Mouse (Mus musculus) T-helper 2 cell (primary cell): ENCODE results near the gene Gm20388.

ENCODE experiments used
- in situ Hi-C: fragments of 300-600 bp; cut with MboI, MseI; formaldehyde crosslinking; loops from one replicate; pipeline ENCODE4 v1.15.1; 2025; ENCODE audit warnings: high pct_unique_total_duplicates

Gm20388 gene

DNA sequence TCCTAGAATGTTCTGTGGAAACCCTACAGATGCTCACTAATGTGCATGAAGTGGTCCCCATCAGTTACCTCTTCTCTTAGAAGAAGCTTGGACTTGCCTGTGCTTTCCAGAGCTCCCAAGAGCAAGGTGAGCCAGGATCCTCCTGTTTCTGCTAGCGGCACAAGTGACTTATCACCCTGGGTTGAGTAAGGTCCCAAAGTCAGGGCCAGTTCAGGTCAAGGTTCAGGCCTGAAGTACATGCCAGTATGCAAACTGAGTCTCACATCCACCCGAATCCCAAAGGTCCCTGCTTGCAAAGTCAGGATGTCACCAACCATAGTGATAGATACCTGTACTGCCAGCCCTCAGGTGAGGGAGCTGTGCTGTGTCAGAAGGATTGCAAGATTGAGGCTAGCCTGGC lies 1959.5 kb downstream of the Gm20388 start:
- in situ Hi-C loops, result no loop called here

DNA sequence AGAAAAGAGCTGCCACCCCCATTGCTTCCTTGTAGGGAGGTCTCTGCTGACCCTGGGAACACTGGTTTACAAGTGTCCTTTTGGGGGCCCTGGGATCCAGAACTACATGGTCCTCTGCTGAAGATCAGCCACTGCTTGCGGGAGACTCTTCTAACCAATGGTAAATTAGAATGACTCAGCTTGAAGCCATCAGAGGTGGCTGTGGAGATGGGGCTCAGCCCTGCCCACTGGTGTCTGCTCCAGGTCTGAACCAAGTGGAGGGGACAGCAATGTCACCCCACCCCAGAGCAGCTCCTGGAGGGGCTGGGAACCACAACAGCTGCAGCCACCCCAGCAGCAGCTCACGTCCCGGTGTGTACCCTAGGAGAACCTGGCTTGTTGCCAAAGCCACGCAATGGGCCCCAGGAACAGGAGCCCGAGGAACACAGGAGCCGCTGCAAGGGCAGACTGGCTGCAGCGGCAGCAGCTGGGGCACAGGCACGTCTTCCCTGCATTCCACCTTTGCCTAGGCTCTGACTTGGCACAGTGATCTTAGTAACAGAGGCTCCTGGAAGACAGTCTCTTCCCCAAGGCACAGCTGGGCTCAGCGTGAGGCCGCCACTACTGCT lies 1961.3 kb downstream of the Gm20388 start:
- in situ Hi-C loops, result no loop called here

DNA sequence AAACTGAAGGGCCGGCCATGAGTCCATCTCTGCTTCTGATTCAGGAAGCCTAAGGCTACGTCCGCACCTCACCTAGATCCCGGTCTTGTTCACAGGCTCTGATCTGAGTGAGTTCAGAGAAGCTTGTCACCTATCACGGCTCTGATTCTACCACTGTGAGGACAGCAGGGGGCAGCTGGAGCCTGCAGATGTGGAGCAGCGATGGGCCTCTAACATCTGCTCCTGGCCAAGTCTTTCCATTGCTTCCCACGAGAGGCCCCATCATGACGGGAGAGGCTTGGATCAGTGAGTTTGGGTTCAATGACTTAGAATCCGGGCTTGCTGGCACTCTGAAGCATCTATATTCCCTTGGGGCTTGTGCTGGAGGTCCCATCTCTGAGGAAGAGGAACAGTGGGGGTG lies 1963.4 kb downstream of the Gm20388 start:
- in situ Hi-C loops, result no loop called here

DNA sequence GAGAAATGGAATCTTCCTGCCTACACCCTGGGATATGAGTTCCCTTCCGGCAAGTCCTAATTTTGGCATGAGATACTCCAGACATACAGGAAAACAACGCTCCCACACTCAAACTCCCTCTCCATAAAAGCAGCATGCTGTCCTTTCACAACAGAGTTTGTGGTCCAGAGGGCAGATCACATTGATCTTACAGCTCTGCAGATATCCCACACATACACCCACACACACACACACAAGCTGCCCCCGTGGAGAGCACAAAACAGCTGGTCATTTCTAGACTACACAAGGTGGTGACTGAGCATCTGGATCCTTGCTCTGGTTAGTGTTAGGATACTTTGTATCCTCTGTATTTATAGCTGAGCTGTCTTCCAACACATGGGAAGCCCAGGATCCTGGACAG lies 1964.4 kb downstream of the Gm20388 start:
- in situ Hi-C loops, result no loop called here

DNA sequence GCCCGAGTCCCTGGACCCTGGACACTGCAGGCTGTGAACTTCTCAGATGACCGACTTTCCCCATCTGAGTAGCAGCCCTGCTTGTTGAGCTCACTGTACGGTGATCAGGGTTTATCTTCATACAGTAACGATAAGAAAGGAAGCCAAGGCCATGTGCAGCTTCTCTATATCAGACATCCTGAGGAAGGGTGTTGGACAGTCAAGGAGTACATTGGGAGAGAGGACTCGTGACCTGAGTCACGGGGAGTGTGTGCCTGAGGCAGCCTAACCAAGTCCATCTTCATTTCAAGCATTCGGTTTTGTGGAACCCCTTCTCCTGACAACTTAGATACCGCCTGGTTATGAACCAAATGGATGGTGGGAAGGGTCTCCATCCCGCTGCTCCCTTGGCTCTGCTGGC lies 1964.9 kb downstream of the Gm20388 start:
- in situ Hi-C loops, result no loop called here

DNA sequence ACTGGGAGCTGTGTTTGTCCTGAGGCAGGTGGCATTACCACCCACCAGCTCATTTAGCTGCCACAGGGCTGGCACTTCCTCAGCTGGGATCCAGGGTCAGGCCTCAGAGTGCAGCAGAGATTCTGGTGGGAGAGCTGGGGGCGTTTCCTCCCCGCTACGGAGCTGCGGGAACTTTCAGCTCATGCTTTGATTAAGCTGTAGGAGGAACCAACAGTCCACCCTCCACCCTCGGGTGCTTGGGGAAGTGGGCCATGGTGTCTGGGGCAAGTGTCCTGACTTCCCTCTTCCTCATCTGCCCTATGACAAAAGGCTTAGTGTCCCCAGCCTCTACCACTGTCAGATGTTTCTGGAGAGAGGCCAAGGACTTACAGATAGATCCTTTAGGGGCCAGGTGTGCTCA lies 1966.6 kb downstream of the Gm20388 start:
- in situ Hi-C loops, result no loop called here

DNA sequence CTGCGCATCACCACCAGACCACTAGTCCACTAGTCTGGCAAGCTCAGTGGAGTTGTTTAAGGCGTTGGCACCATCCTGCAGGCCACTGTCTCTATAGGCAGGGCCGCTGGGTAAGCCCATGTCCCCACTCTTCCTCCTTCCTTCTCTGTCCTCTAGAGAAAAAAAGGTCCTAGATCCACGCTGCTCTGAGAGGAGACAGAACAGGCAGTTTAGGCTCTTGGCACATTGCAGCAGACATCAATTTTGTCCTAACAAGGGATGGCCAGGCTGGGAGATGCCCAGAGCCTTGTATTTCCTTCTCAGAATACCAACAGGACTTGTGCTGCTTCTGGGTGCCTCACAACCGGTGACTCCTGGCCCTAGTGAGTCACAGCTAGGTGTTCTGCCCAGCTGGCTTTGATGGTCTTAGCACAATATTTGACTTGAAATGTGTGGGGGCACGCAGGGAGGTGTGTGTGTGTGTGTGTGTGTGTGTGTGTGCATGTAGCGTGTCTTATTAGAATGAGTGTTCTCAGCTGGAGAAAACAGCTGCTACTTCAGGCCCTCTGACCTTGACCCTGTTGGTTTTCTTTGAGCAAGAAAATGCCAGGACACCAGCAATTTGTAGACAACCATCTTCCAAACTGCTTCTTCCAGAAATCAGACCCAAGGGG lies 1967.3 kb downstream of the Gm20388 start:
- in situ Hi-C loops, result no loop called here

DNA sequence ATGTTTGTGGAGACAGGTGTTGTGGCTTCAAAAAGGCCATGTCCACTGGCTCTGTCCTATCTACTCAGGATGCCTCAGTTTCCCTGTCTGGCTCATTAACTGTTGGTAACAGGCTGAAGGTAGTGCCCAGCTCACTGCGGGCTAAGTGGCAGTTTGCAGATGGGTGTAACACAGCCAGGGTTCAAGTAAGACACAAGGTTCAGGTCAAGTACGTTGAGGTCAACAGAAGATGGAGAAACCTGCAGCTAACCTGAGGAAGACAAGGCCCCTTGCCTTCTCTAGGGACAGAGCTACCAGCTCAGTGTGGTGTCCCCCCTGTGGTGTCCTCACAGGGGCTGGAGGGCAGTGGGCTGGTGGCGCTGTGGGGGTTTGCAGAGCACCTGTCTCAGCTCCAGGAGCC lies 1969.1 kb downstream of the Gm20388 start:
- in situ Hi-C loops, result loop anchor here (10.0 kb wide), 1 partner anchor 245 kb away; no protein-coding TSS in a partner anchor

DNA sequence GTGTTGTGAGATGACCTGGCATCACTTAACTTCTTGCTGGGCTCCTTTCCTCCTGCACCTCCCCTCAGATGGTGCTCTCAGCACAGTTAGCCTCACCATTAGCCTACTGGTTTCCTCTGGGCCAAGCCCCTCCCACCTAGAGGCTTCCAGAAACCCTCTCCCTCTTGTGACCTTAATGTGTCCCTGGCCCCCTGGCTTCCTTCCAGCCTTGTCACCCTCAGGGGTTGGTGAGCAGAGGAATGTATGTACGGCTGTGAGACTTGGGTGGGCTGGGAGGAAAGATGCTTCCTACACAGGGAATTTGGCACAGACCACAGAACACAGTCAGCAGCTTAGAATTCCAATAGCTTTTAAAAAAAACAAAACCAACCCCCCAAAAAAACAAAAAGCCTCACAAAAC lies 1970.2 kb downstream of the Gm20388 start:
- in situ Hi-C loops, result loop anchor here (10.0 kb wide), 1 partner anchor 244 kb away; no protein-coding TSS in a partner anchor

DNA sequence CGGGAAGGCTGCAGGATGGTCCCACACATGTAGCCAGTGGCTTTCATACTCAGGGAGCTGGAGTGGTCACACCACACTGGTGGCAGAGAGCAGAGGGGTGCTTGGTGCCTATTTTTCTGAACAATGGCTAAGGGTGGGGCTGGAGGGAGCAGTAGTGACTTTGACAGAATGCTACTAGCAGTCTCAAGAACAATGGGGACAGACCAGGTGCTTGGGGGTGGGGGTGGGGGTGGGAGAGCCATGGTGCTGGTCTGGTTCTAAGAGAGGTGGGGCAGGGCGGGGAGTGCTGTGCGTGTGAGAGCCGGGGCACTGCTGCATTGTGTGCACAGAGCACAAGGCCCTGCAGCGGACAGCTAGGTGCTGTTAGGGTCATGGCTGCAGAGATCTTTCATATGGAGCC lies 1971.3 kb downstream of the Gm20388 start:
- in situ Hi-C loops, result loop anchor here (10.0 kb wide), 1 partner anchor 243 kb away; no protein-coding TSS in a partner anchor

DNA sequence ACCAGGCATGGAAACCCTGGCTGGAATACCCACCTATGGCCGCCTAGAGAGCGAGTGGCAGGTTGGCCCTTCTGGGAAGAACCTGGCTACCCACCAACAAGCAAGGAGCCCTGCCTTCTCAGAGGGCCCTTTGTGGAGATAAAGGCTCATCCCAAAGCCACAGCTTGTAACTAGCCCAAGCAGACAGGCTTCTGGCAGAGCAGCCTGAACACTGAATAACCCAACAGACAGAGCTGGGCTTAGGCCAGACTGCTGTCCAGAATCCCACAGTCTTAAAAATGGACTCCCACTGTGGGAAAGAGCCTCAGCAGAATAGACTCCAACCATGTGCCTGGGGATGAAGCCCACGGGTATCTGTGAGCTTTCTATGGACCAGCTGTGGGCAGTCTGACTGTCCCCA lies 1973.5 kb downstream of the Gm20388 start:
- in situ Hi-C loops, result loop anchor here (10.0 kb wide), 1 partner anchor 241 kb away; no protein-coding TSS in a partner anchor

DNA sequence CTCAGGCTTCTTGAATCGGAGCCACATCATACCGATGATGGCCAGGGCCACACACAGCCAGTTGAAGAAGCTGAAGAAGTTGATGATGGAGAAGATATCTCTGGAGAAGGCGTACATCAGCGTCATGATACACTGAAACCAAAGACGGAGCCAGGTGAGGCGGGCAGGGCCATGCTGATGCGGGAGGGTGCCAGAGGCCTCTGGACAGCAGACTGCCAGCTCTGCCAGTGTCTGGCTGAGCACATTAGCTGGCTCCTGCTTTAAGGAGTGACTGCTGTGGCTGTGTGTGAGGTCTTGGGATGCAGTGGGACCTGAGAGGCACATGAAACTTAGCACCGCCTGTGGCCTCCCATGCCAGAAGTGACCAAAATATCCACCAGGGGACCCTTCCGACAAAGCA lies 1974.4 kb downstream of the Gm20388 start:
- in situ Hi-C loops, result loop anchor here (10.0 kb wide), 1 partner anchor 240 kb away; no protein-coding TSS in a partner anchor

DNA sequence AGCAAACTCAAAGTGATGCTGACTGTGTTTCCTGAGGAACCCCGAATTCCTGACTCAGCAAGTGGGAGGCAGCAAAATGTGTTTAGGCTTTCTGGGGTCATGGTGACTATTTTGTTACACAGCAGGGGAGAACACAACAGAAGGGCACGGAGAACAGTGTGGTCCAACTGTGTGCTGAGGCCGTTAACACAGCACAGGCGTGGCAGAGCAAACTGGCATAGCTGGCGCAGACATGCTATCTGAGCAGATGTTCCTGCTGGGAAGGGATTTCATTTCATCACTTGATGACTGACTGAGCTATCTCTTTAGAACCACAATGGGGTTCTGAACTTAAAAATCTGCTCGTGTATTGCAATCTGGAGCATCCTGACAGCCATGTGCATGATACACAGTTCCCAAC lies 1974.8 kb downstream of the Gm20388 start:
- in situ Hi-C loops, result loop anchor here (10.0 kb wide), 1 partner anchor 239 kb away; no protein-coding TSS in a partner anchor

DNA sequence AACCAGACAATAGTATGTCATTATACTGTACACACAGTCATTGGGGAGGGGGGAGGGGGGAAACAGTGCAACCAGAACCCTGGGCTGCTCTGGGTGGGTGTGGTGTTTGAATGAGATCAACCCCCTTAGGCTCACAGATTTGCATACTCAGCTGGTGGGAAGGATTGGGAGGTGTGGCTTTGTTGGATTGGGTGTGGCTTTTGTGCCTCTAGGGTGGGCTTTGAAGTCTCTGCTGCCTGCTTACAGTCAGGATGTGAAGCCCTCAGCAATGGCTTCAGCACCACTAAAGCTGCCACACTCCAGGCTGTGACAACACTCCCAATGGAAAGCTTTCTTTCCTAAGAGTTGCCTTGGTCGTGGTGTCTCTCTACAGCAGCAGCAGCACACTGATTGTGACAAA lies 1976.9 kb downstream of the Gm20388 start:
- in situ Hi-C loops, result loop anchor here (10.0 kb wide), 1 partner anchor 237 kb away; no protein-coding TSS in a partner anchor

DNA sequence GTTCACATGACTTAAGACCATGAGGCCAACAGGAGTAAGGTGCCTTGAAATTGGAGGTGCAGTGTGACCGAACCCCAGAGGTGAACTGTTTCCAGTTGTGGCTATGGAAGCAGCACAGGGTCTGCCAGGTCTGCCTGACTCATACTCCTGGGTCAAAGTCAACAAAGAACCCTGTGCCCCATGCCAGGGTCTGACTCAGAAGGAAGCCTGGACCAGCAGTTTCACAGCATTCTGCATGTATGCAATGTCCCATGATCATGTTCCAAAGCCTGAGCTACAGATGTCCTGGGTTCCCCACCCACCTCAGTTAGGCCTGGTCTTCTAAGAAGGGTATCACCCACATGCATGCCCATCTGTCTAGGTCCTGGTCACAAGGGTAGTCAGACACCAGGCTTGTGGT lies 1978.7 kb downstream of the Gm20388 start:
- in situ Hi-C loops, result loop anchor here (10.0 kb wide), 1 partner anchor 235 kb away; no protein-coding TSS in a partner anchor

DNA sequence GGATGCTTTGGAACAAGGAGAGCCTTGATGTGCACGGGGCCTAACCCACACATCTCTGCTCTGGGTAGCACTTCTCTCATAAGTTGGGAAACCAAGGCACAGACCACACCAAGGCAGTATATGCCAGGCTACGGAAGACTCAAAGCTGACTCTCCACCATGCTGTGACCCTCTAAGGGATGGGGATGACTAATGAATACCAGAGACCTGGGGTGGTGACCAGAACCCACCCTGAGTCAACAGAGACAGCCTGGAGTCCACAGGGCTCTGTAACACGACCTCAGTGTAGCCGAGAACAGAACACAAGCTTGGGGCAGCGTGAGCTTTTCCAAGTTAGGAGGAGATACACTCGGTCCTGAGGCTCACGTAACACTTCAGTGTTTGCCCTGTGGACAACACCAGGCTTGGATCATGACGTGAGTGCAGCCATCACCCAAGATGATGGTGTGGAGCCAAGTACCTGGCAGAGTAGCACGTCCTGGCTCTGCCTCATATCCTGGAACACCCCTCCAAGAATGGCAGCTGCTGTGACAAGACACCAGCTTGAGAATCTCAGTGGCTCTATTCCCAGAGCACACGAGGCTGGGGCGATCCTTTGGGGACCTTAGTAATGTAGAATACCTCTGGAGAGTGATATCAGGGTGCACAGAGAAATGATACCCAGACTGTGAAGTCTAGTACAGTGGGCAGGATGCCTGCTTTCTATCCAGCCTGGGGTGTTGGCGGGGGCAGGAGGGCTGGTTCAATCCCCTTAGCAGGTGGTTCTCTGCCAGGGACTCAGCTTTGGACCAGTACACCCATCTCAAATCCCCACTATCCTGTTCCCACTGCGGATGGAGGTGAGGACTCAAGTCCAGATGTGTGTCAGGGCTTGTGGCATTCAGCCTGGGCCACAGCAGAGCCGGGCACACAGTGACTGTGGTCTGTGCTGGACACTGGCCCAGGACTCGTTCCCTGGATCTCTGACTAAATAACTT lies 1979.5 kb downstream of the Gm20388 start:
- in situ Hi-C loops, result loop anchor here (10.0 kb wide), 1 partner anchor 235 kb away; no protein-coding TSS in a partner anchor

DNA sequence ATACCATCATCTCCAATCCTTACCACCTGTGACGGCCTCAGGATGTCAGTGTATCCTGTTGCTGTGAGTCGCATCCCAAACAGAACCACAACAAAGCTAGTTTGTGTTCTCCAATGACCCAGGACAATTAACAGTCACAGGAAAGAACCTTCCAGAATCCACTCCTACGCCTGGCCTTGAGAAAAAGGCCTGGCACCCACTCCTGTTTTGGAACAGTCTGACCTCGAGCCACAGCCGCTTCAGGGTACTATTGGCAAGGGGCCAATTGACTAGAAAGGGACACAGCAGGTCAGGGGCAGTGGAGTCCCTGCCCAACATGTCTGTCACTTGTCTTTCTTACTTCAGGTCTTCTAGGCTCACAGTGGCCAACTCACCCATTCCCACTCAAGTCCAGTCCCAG lies 1982.2 kb downstream of the Gm20388 start:
- in situ Hi-C loops, result no loop called here

DNA sequence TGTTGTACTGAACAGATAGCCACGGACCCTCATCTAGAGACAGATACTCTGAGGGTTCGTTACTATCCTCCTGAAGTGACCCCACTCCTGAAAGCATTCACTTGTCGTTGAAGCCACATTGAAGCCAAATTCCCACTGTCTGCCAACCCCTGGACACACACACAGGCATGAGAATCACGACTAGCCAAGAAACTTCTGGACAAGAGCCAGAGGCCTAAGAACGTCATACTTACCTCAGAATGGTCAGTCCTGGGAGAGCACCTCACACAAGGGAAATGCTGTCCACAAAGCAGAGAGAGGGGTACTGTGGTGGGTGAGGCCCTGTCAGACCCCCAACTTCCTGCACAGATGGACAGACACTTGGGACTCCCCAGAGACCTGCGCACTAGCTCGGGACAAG lies 1985.3 kb downstream of the Gm20388 start:
- in situ Hi-C loops, result no loop called here

DNA sequence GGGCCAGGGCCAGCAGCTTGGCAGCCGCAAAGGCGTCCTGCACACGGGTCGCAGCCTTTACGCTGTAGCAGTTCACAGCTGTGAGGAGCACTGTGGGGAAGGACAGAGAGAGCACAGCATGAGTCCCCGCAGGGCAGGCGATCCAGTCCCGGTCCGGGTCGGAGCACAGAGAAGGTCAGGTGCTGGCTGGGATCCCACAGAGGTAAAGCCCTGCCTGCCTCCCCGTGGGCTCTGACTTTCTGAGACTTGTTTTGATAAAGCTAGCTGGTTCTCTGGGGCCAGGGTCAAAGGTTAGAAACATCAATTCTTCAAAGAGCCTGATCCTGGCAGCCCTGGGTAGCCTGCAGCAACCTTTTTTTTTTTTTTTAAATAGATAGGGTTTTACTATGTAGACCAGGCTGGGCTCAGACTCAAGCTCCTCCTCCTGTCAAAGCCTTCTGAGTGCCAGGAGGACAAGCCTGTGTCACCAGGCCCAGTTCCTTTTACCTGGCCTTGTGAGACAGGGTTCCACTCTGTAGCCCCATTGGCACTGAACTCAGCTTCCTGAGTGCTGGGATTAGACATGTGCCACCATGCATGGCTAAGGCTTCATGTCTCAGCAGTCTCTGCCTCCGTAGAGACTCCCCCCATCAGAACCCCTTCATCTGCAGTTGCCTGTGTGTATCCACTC lies 1986.0 kb downstream of the Gm20388 start:
- in situ Hi-C loops, result no loop called here

DNA sequence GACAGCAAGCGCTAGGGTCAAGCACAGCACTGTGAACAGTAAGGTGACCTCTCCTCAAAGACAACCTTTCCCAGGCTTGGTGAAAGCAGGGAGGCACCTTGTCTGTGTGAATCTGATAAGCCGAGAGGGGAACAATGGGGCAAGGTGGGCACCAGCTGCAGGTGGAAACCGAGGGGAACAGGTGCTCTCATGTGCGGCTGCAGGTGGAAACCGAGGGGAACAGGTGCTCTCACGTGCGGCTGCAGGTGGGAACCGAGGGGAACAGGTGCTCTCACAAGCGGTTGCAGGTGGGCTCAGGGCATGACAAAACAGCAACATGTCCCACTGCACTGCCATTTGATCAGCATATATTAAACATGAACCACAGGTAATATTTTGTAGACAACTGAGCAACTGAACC lies 1986.6 kb downstream of the Gm20388 start:
- in situ Hi-C loops, result no loop called here

DNA sequence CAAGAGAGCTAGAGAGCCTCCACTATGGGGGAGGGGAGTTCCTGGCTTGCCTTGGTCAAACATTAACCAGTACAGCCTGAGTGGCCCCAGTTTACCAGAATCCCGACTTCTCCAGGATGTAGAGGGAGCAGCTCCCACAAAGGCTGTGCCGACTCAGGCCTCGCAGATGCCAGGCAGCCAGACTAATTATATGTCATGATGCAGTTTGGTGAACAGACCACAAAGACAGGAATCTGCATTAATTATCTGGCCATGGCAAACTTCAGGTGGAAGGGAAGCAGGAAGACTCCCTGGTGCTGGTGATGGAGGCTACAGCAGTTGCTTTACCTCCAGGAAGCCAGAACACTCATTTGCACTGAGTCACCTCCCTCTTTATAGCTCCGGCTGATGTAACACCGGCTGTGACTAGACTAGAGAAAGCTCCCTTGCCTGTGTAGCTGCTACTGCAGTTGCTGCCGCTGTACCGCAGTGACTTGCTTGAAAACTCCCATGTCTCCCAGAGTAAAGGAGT lies 1987.3 kb downstream of the Gm20388 start:
- in situ Hi-C loops, result no loop called here
